Mouse (Mus musculus): ENCODE measurements at regions not wholly inside any gene's neighbourhood (a gene's known extent, or its start where the extent isn't known, plus 50 kb on each side); places are given as distances from the start of the nearest gene placed in this dataset.

GRCm38 (mm10) chr4:127685021-127685420 is 285.7 kb downstream of the CK137956 start:
- TF ChIP-seq CTCF (IDR thresholded peaks at IDR 0.05; ENCODE audit: borderline replicate concordance, extremely low read depth, insufficient read depth, insufficient read length) (no peak), POLR2A (IDR thresholded peaks at IDR 0.05; ENCODE audit: borderline replicate concordance, extremely low read depth, insufficient read depth, insufficient read length, poor library complexity, severe bottlenecking) (no peak)
